Mouse (Mus musculus) brain, embryonic 14.5 days (tissue): ENCODE data around the gene Ssr4.

Source experiments
- CTCF ChIP-seq: fragments of 200-500 bp; IDR thresholded peaks from 2 replicates; pipeline ENCODE4 v1.5.1; 2012; ENCODE audit warnings: inconsistent platforms, mild to moderate bottlenecking, moderate library complexity, borderline replicate concordance; ENCODE audit not compliant: insufficient read depth, insufficient read length; ENCODE audit errors: extremely low read depth
- POLR2A ChIP-seq: fragments of 200-500 bp; IDR thresholded peaks from 2 replicates; pipeline ENCODE4 v1.6.1; 2012; ENCODE audit warnings: mild to moderate bottlenecking, inconsistent platforms, borderline replicate concordance; ENCODE audit not compliant: poor library complexity, insufficient read depth, insufficient read length, severe bottlenecking; ENCODE audit errors: extremely low read depth

DNA sequence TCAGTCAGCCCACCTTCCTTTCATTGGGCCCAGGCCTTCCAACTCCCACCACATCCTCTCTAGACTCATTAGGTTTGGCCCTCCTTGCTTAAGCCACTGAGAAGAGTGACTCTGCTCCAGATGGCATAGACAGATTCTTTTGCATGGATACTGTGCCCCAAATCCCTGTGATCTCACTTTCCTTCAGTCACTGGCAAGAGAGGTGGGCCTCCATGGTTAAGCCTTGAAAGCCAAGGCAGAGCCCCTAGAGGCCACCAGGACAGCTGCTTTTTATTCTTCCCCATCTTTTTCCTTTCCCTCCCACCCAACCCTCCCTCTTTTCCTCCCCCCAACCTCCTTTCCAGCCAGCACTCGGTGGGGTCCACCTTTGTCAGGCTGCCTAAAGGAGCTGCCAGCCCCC is 6.7 kb downstream of the Ssr4 start:
- TF ChIP-seq CTCF (no peak), POLR2A (no peak)
